Mouse (Mus musculus) limb, embryonic 11.5 days (tissue): Measurements from ENCODE around the gene Hoxb6. TPM values are rescaled to one million over a fixed set of nuclear protein-coding genes. Genes with fewer than 3 reads are reported as not detected.

ENCODE experiments used
- ATAC-seq: fragments of 200-750 bp; cut with Nextera tagmentation; 2 replicates; pipeline ENCODE4 v1.8.0; 2017; ENCODE audit warnings: low read depth; ENCODE audit not compliant: insufficient number of reproducible peaks, low FRiP score, low TSS enrichment
- DNase-seq: peaks from one replicate; pipeline ENCODE4 v3.0.0-alpha.2; 2015; ENCODE audit warnings: low spot score
- H3K27ac ChIP-seq: fragments of 300-500 bp; sonication (generic); replicated peaks from 2 replicates; pipeline ENCODE4 v1.5.1; 2014; ENCODE audit warnings: low read depth, mild to moderate bottlenecking, low read length
- H3K27me3 ChIP-seq: fragments of 300-500 bp; sonication (generic); 2 replicates; pipeline ENCODE4 v1.6.1; 2014; ENCODE audit warnings: mild to moderate bottlenecking, low read length, mixed read lengths; ENCODE audit not compliant: control insufficient read depth, insufficient read depth
- H3K36me3 ChIP-seq: fragments of 300-500 bp; sonication (generic); 2 replicates; pipeline ENCODE4 v1.6.1; 2014; ENCODE audit warnings: mild to moderate bottlenecking, low read length, moderate library complexity, mixed read lengths; ENCODE audit not compliant: control insufficient read depth, insufficient read depth
- H3K4me1 ChIP-seq: fragments of 300-500 bp; sonication (generic); 2 replicates; pipeline ENCODE4 v1.6.1; 2014; ENCODE audit warnings: low read length, mixed read lengths; ENCODE audit not compliant: control insufficient read depth, insufficient read depth
- H3K4me2 ChIP-seq: fragments of 300-500 bp; sonication (generic); 2 replicates; pipeline ENCODE4 v1.6.1; 2014; ENCODE audit warnings: low read depth, mild to moderate bottlenecking, moderate library complexity; ENCODE audit not compliant: severe bottlenecking
- H3K4me3 ChIP-seq: fragments of 300-500 bp; sonication (generic); 2 replicates; pipeline ENCODE4 v1.5.1; 2014; ENCODE audit warnings: low read depth, low read length
- H3K9ac ChIP-seq: fragments of 300-500 bp; sonication (generic); 2 replicates; pipeline ENCODE4 v1.6.1; 2014; ENCODE audit warnings: mild to moderate bottlenecking, low read length
- H3K9me3 ChIP-seq: fragments of 300-500 bp; sonication (generic); 2 replicates; pipeline ENCODE4 v1.6.1; 2016; ENCODE audit warnings: low read length; ENCODE audit not compliant: control insufficient read depth
- WGBS: fragments of 180-500 bp; shearing (Covaris S2); extraction: QIAGEN DNeasy Blood & Tissue Kit; methylation state at CpG from one replicate; pipeline ENCODE4 v1.1.7; 2014; 5-methylcytosine and 5-hydroxymethylcytosine counted together
- polyA plus RNA-seq: library from polyadenylated mRNA; unstranded; fragments of >200 nt; fragmentation: Nextera tagmentation; extraction: Ambion mirVana; gene quantifications from 2 replicates; pipeline ENCODE4 v1.2.1, GENCODE M21; 2014

Hoxb6 gene
- polyA plus RNA-seq, 1 experiment from 2014 or later: 1.9 TPM

DNA sequence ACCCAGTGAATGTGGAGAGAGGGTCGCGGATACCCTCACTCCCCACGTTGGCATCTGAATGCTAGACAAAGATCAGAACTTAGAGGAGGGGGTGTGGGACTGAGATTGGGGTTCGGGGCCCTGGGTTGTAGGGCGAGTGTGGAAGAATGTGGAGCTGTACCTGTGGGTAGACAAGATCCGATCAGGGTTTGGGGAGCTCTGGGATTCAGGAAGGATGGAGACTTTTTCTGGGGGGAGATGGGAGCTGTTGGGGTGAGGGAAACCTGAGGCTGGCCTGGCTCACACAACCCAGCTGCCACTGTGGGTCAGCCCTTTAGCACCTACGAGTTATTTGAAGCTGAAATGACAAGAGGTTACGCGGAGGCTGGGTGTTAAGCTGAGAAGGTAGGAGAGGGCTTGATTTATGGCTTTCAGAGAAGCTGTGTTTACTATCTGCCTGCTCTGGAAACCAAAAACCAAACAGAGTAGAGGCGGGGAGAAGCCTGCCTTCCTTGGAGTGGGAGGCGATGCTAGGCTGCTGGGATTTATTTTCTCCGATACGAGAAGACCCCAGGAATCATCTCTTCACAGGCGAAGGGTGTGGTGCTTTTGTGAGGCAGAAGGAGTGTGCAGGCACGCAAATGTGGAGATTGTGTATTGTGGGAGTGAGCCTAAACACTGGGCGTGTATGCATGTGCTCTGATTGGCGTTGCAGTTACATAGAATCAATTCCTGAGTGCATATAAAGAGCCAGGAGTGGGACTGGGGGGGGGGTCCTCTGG, 41.1 kb downstream of the Hoxb6 start:
- WGBS: 4% methylated on average over 17 of the region's 17 CpGs
- H3K27ac ChIP-seq: peak overlapping the region; percentile 65
- H3K9ac ChIP-seq: peak overlapping the region; percentile 71
- no peaks in the 10 kb centered on the region for H3K9me3 ChIP-seq
- DNase-seq (no peak), ATAC-seq (no peak)
- H3K4me1 ChIP-seq: peaks cover 15% of the 10 kb centered on the region
- peaks cover 97% of the 10 kb centered on the region for H3K27me3 ChIP-seq
- no peaks in the 10 kb centered on the region for H3K36me3 ChIP-seq
- H3K4me3 ChIP-seq: peak overlapping the region; percentile 37
- H3K4me2 ChIP-seq: peak overlapping the region; percentile 57

DNA sequence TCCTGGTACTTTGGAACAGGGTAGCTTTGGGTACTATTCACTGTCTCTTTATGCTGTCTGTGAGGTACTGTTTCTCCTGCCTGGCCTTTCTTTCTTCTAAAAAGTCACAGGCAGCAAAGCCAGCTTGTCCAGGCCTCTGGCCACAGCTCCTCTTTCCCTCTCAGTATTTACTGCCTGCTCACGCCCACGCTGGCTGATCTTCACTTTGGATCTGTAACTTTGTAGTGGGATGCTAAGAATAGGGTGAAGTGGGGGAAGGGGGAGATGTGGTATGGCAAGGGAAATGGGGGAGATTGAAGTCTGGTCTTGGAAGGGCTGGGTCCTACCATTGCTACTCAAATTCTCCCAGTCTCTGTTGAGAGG, 41.7 kb downstream of the Hoxb6 start:
- Histone ChIP-seq H3K9ac (no peak overlapping the region), H3K9me3 (no peaks in the 10 kb centered on the region), H3K4me1 (peaks cover 15% of the 10 kb centered on the region), H3K27ac (0 out of 2 replicates have a peak overlapping the region, but pooled peaks have one; percentile 54), H3K4me3 (peak overlapping the region; percentile 37; the same call in 1 of the 2 replicates), H3K27me3 (peaks cover 97% of the 10 kb centered on the region), H3K4me2 (peak overlapping the region; percentile 33; the same call in 1 of the 2 replicates), H3K36me3 (no peaks in the 10 kb centered on the region)
- 6% methylated on average over 2 of the region's 2 CpGs for WGBS
- ATAC-seq: no peak
- no peak for DNase-seq

DNA sequence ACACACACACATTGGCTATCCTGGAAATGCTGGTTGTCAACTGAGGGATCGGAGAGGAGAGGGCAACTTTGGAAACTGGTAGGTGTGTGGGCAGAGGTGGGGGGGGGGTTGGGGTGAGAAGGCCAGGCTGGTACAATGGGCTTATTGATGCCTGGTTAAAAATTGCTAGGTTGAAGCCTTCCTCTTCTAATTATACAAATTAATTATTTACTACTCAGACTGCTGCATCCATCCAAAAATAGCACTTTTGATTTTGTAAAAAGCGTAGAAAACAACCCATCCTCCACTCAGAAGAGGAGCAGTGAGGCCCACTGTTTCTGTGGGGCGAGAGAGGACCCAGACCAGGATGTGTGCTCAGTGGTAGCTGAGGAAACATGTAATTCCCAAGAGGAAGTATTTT, 42.7 kb downstream of the Hoxb6 start:
- H3K36me3 ChIP-seq: no peaks in the 10 kb centered on the region
- no peak overlapping the region for H3K9ac ChIP-seq
- no peak for DNase-seq
- no peak overlapping the region for H3K4me3 ChIP-seq
- H3K4me2 ChIP-seq: no peak overlapping the region
- peaks cover 98% of the 10 kb centered on the region for H3K27me3 ChIP-seq
- H3K4me1 ChIP-seq: peaks cover 15% of the 10 kb centered on the region
- WGBS: 63% methylated on average over 3 of the region's 3 CpGs
- H3K27ac ChIP-seq: no peak overlapping the region
- no peaks in the 10 kb centered on the region for H3K9me3 ChIP-seq
- ATAC-seq: no peak

DNA sequence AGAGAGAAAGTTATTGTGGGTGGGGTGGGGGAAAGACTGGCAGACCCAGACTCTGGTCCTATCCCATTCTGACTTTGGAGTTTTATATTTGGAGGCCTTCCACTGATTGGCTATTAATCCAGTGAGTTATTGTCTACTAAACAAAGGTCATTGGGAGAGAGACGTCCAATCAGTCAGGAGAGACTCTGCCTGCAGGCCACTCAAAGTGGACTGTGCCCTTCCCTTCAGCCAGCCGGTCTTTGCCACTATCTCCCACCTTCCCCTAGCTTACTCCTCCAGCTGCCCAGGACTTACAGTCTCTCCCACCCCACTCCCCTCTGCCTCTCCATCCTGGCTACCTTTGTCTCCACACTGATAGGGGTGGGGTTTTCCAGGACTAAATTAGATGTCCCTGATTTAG, 44.3 kb downstream of the Hoxb6 start:
- H3K27me3 ChIP-seq: peaks cover 95% of the 10 kb centered on the region
- no peak for ATAC-seq
- DNase-seq: no peak
- no peaks in the 10 kb centered on the region for H3K9me3 ChIP-seq
- WGBS: 2% methylated on average over 2 of the region's 2 CpGs
- H3K4me1 ChIP-seq: peaks cover 22% of the 10 kb centered on the region
- no peak overlapping the region for H3K4me3 ChIP-seq
- no peak overlapping the region for H3K27ac ChIP-seq
- H3K9ac ChIP-seq: no peak overlapping the region
- H3K36me3 ChIP-seq: no peaks in the 10 kb centered on the region
- H3K4me2 ChIP-seq: no peak overlapping the region

DNA sequence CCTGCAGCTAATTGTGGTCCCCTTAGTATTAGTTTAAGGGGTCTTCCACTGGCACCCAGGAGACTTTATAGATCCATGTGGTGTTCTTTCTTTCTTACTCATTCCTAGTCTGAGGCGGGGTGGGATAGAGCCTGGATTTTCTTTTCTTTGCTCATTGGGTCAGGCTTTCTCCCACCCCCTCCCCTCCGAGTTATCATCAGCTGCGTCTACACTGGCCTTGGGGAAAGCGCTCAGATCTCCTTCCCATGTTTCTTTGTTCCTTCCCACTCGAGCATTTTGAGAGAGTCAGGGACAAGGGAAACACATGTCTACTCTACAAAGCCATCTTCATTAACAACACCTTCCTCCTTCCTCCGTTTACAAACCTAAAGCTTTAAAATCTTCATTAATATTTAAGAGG, 44.8 kb downstream of the Hoxb6 start:
- Histone ChIP-seq H3K27me3 (peaks cover 95% of the 10 kb centered on the region), H3K4me1 (peaks cover 22% of the 10 kb centered on the region), H3K27ac (no peak overlapping the region), H3K4me3 (no peak overlapping the region), H3K9ac (no peak overlapping the region), H3K9me3 (no peaks in the 10 kb centered on the region), H3K36me3 (no peaks in the 10 kb centered on the region), H3K4me2 (no peak overlapping the region)
- DNase-seq (peak; percentile 21), ATAC-seq (no peak)
- 11% methylated on average over 6 of the region's 6 CpGs for WGBS

DNA sequence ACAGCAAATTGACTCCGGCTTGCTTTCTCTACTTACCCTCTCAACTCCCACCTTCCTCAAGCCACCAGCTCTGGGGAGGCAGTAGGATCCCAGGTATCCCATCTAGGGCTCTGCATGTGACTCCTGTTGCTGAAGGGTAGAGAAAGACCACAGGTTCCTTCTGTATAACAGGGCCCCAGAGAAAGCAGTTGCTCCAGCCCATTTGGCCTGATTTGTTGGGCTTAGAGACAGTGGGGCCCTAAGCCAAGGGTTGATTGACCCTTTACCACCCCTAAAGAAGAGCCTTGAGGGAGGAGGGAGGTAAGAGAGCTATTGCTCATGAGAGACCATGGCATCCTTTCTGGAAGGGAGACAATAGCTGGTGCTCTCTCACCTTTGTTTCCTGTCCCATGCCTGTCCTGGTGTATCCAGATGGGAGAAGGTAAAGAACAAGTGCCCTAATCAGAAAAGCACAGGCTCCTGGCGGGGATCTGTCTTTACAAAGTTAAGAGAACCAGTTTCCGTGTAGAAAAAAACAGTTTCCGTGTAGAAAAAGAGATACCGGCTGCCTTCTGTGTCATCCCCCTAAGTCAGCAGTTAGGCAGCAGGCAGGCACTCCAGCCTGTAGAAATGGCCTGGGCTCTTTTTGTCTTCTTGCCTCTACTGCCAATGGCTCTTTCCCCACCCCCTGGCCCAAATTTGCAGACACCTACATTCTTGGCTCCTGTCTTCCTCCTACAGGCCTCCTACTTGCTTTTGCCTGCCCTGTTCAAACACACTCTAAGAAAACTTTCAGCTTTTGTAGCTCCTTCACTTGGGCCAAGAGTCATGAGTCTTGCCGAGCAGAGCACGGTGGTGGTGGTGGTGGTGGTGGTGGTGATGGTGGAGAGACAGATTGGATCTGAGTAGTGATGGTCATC, 46.9 kb downstream of the Hoxb6 start:
- H3K9me3 ChIP-seq: no peaks in the 10 kb centered on the region
- no peak overlapping the region for H3K27ac ChIP-seq
- peaks cover 15% of the 10 kb centered on the region for H3K4me1 ChIP-seq
- no peak overlapping the region for H3K4me3 ChIP-seq
- H3K4me2 ChIP-seq: no peak overlapping the region
- ATAC-seq (no peak), DNase-seq (peak; percentile 26)
- 29% methylated on average over 7 of the region's 7 CpGs for WGBS
- H3K27me3 ChIP-seq: peaks cover 95% of the 10 kb centered on the region
- H3K9ac ChIP-seq: no peak overlapping the region
- H3K36me3 ChIP-seq: no peaks in the 10 kb centered on the region

DNA sequence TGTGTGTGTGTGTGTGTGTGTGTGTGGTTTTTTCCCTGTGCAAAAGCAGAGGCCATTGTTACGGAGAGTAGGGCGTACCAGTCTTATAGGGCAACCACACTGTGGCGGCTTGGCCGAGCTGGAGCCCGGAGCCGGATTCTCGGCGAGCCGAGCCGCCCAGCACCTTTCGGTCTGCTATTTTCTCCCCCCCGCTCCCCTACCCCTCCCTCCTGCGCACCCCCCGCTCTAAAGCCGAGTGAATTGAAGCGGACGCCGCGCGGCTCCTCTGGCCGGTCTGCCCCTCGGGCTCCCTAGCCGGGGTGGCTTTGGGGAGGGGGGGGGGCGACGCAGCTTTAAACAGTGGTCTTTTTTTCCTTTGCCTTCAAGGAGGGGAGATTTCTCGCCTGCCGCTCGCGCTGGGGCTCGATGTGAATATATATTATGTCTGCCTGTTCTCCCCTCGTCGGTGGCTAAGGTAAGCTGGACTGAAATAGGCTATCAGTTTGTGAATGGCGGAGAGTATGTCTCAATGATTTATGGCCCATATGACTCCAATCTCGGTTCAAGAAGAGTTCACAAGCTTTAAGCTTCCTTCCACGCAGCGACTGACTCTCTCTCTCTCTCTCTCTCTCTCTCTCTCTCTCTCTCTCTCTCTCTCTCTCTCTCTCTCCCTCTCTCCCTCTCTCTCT, 48.6 kb downstream of the Hoxb6 start:
- Histone ChIP-seq H3K9ac (peak overlapping the region; percentile 30; the same call in 1 of the 2 replicates), H3K9me3 (no peaks in the 10 kb centered on the region), H3K27me3 (peaks cover 95% of the 10 kb centered on the region), H3K4me3 (peak overlapping the region; percentile 22), H3K4me1 (peaks cover 30% of the 10 kb centered on the region), H3K4me2 (peak overlapping the region; percentile 58), H3K27ac (peak overlapping the region; percentile 59; the same call in 1 of the 2 replicates), H3K36me3 (no peaks in the 10 kb centered on the region)
- ATAC-seq (peak; percentile 55; the same call in 1 of the 2 replicates), DNase-seq (peak; percentile 73)
- 1% methylated on average over 36 of the region's 36 CpGs for WGBS
